Mouse (Mus musculus): Measurements from ENCODE around the gene Os9. TPM values are rescaled to one million over a fixed set of nuclear protein-coding genes. Genes with fewer than 3 reads are reported as not detected.
A peak's percentile ranks its signal among the peaks of the same experiment; 100 is the strongest.
"Not testable (repeated sequence)": the region's sequence is repeated elsewhere in the genome, so short reads cannot be mapped to it uniquely, and the experiment has no call there.

The Os9 gene
- 253 to 285 TPM (median 262 TPM) in 3 replicates for total RNA-seq (2017)

DNA sequence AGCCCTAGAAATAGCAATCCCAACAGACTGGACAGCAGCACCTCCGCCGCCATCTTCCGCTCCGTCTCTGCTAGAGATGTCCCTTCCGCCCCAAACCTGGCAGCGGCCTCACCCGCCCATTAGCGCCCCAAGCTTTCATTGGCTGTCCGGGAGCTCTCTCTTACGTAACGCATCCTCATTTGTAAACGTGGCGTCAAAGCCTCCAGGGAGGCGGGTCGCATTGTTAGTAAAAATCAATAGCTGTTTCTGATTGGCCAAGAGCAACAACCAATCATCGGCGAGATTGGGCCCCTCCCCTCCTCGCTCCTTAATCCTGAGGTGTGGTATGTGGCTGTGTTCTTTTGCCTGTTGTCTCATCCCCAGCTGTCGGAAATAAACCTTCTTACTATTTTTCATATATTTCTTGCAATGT lies at the start of gene Os9:
Gene Os9, minus strand, starts transcription at position 66 of the 412 bp plus-strand sequence.
- peak; percentile 93 for ATAC-seq (replicated peaks; ENCODE audit: insufficient number of reproducible peaks, low FRiP score, low TSS enrichment, poor library complexity, severe bottlenecking)

DNA sequence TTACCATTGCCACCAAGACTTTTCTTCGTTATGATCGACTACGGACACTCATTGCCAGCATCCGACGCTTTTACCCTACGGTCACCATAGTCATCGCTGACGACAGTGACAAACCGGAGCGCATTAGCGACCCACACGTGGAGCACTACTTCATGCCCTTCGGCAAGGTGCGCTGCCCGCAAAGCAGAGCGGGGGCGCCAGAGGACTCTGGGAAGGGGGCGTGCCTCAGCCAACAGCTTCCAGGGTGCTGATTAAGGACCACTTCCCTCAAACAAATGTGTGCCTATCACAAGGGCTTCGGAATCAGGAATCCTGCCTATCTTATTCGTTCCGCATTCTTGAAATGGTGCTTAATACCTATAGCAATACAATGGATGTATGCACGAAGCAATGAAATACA lies 49.1 kb upstream of the Os9 start:
- ATAC-seq (replicated peaks; ENCODE audit: insufficient number of reproducible peaks, low FRiP score, low TSS enrichment, poor library complexity, severe bottlenecking) = no peak

GRCm38 (mm10) chr10:127167614-127168192 lies 46.8 kb upstream of the Os9 start:
- ATAC-seq (replicated peaks; ENCODE audit: insufficient number of reproducible peaks, low FRiP score, low TSS enrichment, poor library complexity, severe bottlenecking) = no peak

GRCm38 (mm10) chr10:127166771-127167613 lies 46.1 kb upstream of the Os9 start:
- ATAC-seq (replicated peaks; ENCODE audit: insufficient number of reproducible peaks, low FRiP score, low TSS enrichment, poor library complexity, severe bottlenecking) = no peak; the same call in 1 of the 2 replicates

- no peak for ATAC-seq (replicated peaks; ENCODE audit: insufficient number of reproducible peaks, low FRiP score, low TSS enrichment, poor library complexity, severe bottlenecking)
Observed at GRCm38 (mm10) chr10:127166404-127166715, 45.4 kb upstream of the Os9 start.

- ATAC-seq (replicated peaks; ENCODE audit: insufficient number of reproducible peaks, low FRiP score, low TSS enrichment, poor library complexity, severe bottlenecking) = 0 out of 2 replicates have a peak, but pooled peaks have one; percentile 11
Observed at GRCm38 (mm10) chr10:127165654-127166403, 44.9 kb upstream of the Os9 start.

- no peak for ATAC-seq (replicated peaks; ENCODE audit: insufficient number of reproducible peaks, low FRiP score, low TSS enrichment, poor library complexity, severe bottlenecking)
Observed at GRCm38 (mm10) chr10:127165354-127165653, 44.4 kb upstream of the Os9 start.

DNA sequence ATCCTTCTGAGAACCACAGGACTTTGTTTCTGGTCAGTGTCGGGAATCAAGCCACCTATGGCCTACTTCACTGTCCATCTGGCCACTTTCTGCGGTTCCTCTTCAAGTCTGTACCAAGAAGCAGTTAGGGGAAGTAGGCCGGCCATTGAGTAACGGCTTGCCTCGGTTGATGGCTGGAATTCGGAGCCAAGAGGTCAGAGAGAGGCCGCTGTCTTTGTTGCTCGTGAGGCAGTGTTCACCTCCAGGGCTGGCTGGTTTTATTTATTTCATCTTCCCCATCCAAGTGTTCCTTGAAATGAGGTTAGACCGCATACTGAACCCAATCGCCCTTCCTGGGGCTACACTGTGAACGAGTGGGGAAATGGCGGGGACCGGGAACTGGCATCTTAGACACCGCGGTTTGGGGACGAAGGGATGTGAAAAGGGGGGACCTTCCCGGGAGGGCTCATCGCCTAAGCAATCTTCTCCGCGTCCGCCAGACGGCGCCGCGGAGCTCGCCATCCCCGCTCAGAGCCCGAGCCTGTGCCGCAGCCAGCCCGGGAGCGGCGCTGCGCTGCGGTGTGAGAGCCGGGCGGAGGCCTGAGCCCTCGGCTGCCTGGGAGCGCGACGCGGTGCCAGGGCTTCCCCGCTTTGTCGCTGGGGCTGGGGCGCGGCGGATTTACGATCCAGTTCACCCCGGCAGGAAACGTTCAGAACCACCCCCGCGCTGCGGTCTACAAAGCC lies 43.9 kb upstream of the Os9 start, which contains the start of gene B4galnt1:
Gene B4galnt1, plus strand, starts transcription at position 595 of the 723 bp plus-strand sequence.
- peak; percentile 69 for ATAC-seq (replicated peaks; ENCODE audit: insufficient number of reproducible peaks, low FRiP score, low TSS enrichment, poor library complexity, severe bottlenecking)

GRCm38 (mm10) chr10:127164190-127164589 lies 43.3 kb upstream of the Os9 start:
- ATAC-seq (replicated peaks; ENCODE audit: insufficient number of reproducible peaks, low FRiP score, low TSS enrichment, poor library complexity, severe bottlenecking) = no peak

DNA sequence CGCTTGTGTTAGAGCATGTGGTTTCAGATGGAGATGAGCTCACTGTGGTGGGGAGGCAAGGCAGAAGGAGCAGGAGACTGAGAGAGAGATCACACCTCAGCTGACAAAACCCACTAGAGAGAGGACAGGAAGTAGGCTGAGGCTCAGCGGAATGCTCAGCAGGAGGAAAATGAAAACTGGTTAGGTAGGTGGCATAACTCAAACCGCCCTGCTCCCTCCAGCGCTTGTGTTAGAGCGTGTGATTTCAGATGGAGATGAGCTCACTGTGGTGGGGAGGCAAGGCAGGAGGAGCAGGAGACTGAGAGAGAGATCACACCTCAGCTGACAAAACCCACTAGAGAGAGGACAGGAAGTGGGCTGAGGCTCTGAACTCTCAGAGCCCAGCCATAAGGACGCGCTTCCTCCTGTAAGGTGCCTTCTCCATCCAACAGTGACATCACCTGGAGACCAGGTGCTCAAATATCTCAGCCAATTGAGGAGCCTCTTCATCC lies 41.9 kb upstream of the Os9 start:
- ATAC-seq (replicated peaks; ENCODE audit: insufficient number of reproducible peaks, low FRiP score, low TSS enrichment, poor library complexity, severe bottlenecking) = peak; percentile 49

DNA sequence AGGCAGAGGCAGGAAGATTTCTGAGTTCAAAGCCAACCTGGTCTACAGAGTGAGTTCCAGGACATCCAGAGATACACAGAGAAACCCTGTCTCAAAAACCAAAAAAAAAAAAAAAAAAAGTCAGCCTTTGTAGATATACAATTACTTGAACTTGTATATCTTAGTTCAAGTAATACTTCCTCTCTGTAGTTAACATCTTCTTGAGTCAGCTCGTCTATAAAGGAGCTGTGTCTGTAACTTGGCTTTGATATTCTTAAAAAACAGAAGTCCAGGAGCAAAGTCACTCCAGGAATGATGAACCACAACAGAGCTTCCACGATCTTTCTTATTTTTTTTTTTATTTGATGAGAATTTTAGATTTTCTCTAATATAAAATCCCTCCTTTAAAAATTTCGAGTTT lies 39.8 kb upstream of the Os9 start:
- ATAC-seq (replicated peaks; ENCODE audit: insufficient number of reproducible peaks, low FRiP score, low TSS enrichment, poor library complexity, severe bottlenecking) = no peak

- no peak for ATAC-seq (replicated peaks; ENCODE audit: insufficient number of reproducible peaks, low FRiP score, low TSS enrichment, poor library complexity, severe bottlenecking)
Observed at GRCm38 (mm10) chr10:127160081-127160480, 39.1 kb upstream of the Os9 start.

- ATAC-seq (replicated peaks; ENCODE audit: insufficient number of reproducible peaks, low FRiP score, low TSS enrichment, poor library complexity, severe bottlenecking) = no peak
Observed at GRCm38 (mm10) chr10:127158471-127158870, 37.5 kb upstream of the Os9 start.

GRCm38 (mm10) chr10:127156511-127156910 lies 35.6 kb upstream of the Os9 start:
- no peak for ATAC-seq (replicated peaks; ENCODE audit: insufficient number of reproducible peaks, low FRiP score, low TSS enrichment, poor library complexity, severe bottlenecking)

DNA sequence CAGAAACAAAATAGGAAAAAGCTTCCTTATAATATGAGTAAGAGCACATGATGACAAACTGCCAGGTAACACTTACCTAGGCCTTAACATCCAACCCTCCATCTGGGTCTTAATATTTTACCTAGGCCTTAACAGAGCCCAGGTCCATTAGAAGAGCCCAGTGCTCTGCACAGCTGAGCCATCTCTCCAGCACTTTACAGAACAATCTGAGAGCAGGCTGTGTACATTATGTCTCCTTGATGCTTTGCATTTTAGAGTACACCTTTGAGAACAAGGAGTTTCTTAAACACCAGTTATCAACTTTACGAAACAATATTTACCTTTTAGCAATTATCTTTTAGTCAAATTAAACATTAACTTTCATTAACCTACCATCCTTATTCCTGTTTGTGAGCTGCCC lies 35.2 kb upstream of the Os9 start:
- ATAC-seq (replicated peaks; ENCODE audit: insufficient number of reproducible peaks, low FRiP score, low TSS enrichment, poor library complexity, severe bottlenecking) = no peak

- ATAC-seq (replicated peaks; ENCODE audit: insufficient number of reproducible peaks, low FRiP score, low TSS enrichment, poor library complexity, severe bottlenecking) = no peak
Observed at GRCm38 (mm10) chr10:127154652-127155051, 33.7 kb upstream of the Os9 start.

GRCm38 (mm10) chr10:127154241-127154640 lies 33.3 kb upstream of the Os9 start:
- ATAC-seq (replicated peaks; ENCODE audit: insufficient number of reproducible peaks, low FRiP score, low TSS enrichment, poor library complexity, severe bottlenecking) = no peak

GRCm38 (mm10) chr10:127153323-127153722 lies 32.4 kb upstream of the Os9 start:
- ATAC-seq (replicated peaks; ENCODE audit: insufficient number of reproducible peaks, low FRiP score, low TSS enrichment, poor library complexity, severe bottlenecking) = 0 out of 2 replicates have a peak, but pooled peaks have one; percentile 63

GRCm38 (mm10) chr10:127152556-127152955 lies 31.6 kb upstream of the Os9 start:
- ATAC-seq (replicated peaks; ENCODE audit: insufficient number of reproducible peaks, low FRiP score, low TSS enrichment, poor library complexity, severe bottlenecking) = not testable (repeated sequence)
